Mouse (Mus musculus) hindbrain, postnatal 0 days (tissue): ENCODE measurements around the gene Vps39. TPM values are rescaled to one million over a fixed set of nuclear protein-coding genes. Genes with fewer than 3 reads are reported as not detected.

Experiments used
- ATAC-seq: fragments of 200-750 bp; cut with Nextera tagmentation; 2 replicates; pipeline ENCODE4 v1.8.0; 2017; ENCODE audit warnings: mild to moderate bottlenecking, moderate TSS enrichment, moderate library complexity
- DNase-seq: peaks from one replicate; pipeline ENCODE4 v3.0.0-alpha.2; 2015; ENCODE audit warnings: low spot score
- H3K27ac ChIP-seq: fragments of 300-500 bp; sonication (generic); 2 replicates; pipeline ENCODE4 v1.5.1; 2014; ENCODE audit warnings: mild to moderate bottlenecking
- H3K27me3 ChIP-seq: fragments of 300-500 bp; sonication (generic); 2 replicates; pipeline ENCODE4 v1.6.1; 2014; ENCODE audit warnings: low read length, mixed read lengths; ENCODE audit not compliant: insufficient read depth
- H3K36me3 ChIP-seq: fragments of 300-500 bp; sonication (generic); 2 replicates; pipeline ENCODE4 v1.6.1; 2014; ENCODE audit warnings: low read length, mixed read lengths; ENCODE audit not compliant: insufficient read depth
- H3K4me1 ChIP-seq: fragments of 300-500 bp; sonication (generic); 2 replicates; pipeline ENCODE4 v1.6.1; 2014; ENCODE audit warnings: antibody characterized with exemption, low read length, mixed read lengths; ENCODE audit not compliant: insufficient read depth
- H3K4me2 ChIP-seq: fragments of 300-500 bp; sonication (generic); 2 replicates; pipeline ENCODE4 v1.6.1; 2014; ENCODE audit warnings: low read depth, mild to moderate bottlenecking, low read length, moderate library complexity, mixed read lengths
- H3K4me3 ChIP-seq: fragments of 300-500 bp; sonication (generic); 2 replicates; pipeline ENCODE4 v1.5.1; 2014; ENCODE audit warnings: low read length
- H3K9ac ChIP-seq: fragments of 300-500 bp; sonication (generic); replicated peaks from 2 replicates; pipeline ENCODE4 v1.6.1; 2014; ENCODE audit warnings: mild to moderate bottlenecking, low read length, moderate library complexity, mixed read lengths
- H3K9me3 ChIP-seq: fragments of 300-500 bp; sonication (generic); 2 replicates; pipeline ENCODE4 v1.6.1; 2016; ENCODE audit warnings: low read length, mixed read lengths
- CTCF ChIP-seq: IDR thresholded peaks from 2 replicates; pipeline ENCODE4 v1.5.1; 2016; ENCODE audit warnings: antibody characterized with exemption, control low read depth, low read depth
- whole genome bisulfite sequencing: fragments of 180-500 bp; shearing (Covaris S2); extraction: QIAGEN DNeasy Blood & Tissue Kit; methylation state at CpG from one replicate; pipeline ENCODE4 v1.1.7; 2014; 5-methylcytosine and 5-hydroxymethylcytosine counted together
- polyA plus RNA-seq: library from polyadenylated mRNA; unstranded; fragments of >200 nt; fragmentation: Nextera tagmentation; extraction: Ambion mirVana; gene quantifications from 2 replicates; pipeline ENCODE4 v1.2.1, GENCODE M21; 2015
- total RNA-seq: library from RNA; depleted of rRNA; stranded (reverse); fragments of >200 nt; gene quantifications from 2 replicates; pipeline ENCODE4 v1.2.3, GENCODE M21; 2014

Gene Vps39
- total and polyA plus RNA-seq, 2 experiments from 2014 or later, result 32.2 to 67.4 TPM

- Histone ChIP-seq H3K4me2 (no peak overlapping the region), H3K9me3 (no peaks in the 10 kb centered on the region), H3K4me3 (no peak overlapping the region), H3K4me1 (no peaks in the 10 kb centered on the region), H3K9ac (no peak overlapping the region), H3K27ac (no peak overlapping the region), H3K27me3 (no peaks in the 10 kb centered on the region), H3K36me3 (peaks cover 50% of the 10 kb centered on the region)
- WGBS, result 59% methylated on average over 4 of the region's 4 CpGs
- TF ChIP-seq CTCF, result no peak
- no peak for ATAC-seq
- no peak for DNase-seq
These were observed 20.9 kb upstream of the Vps39 start for GRCm38 (mm10) chr2:120373858-120374257.

GRCm38 (mm10) chr2:120367416-120368207, 14.7 kb upstream of the Vps39 start:
- Histone ChIP-seq H3K27ac (no peak overlapping the region), H3K27me3 (no peaks in the 10 kb centered on the region), H3K4me3 (no peak overlapping the region), H3K9ac (no peak overlapping the region), H3K9me3 (no peaks in the 10 kb centered on the region), H3K4me2 (no peak overlapping the region), H3K36me3 (peaks cover 51% of the 10 kb centered on the region), H3K4me1 (no peaks in the 10 kb centered on the region)
- no peak for TF ChIP-seq CTCF
- DNase-seq (no peak), ATAC-seq (no peak)
- 96% methylated on average over 4 of the region's 4 CpGs for WGBS

DNA sequence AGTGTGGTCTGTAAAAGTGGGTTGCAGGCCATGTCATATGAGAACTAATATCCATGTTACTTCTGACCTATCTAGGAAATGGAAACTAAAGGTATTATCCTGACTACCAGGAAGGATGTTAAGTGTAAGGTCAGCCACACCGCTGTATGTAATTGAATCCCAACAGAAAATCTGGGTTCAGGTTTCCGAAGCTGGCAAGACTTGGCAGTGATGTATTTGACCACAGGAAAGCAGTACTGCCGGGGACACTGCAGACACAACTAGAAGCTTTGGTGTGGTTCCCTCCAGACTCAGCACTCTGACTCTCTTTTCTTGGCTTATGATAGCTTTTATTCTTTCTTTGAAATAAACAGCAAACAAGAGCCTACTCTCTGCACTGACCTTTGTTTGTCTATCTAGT, 13.6 kb upstream of the Vps39 start:
- no peak overlapping the region for H3K27ac ChIP-seq
- H3K4me2 ChIP-seq, result no peak overlapping the region
- no peak for TF ChIP-seq CTCF
- no peaks in the 10 kb centered on the region for H3K9me3 ChIP-seq
- peaks cover 55% of the 10 kb centered on the region for H3K36me3 ChIP-seq
- no peak overlapping the region for H3K9ac ChIP-seq
- no peak overlapping the region for H3K4me3 ChIP-seq
- whole genome bisulfite sequencing, result 97% methylated on average over 3 of the region's 3 CpGs
- ATAC-seq (no peak), DNase-seq (no peak)
- no peaks in the 10 kb centered on the region for H3K4me1 ChIP-seq
- no peaks in the 10 kb centered on the region for H3K27me3 ChIP-seq

- DNase-seq (no peak), ATAC-seq (no peak)
- Histone ChIP-seq H3K4me1 (no peaks in the 10 kb centered on the region), H3K36me3 (peaks cover 45% of the 10 kb centered on the region), H3K27me3 (no peaks in the 10 kb centered on the region), H3K9ac (no peak overlapping the region), H3K4me2 (no peak overlapping the region), H3K27ac (no peak overlapping the region), H3K4me3 (no peak overlapping the region), H3K9me3 (no peaks in the 10 kb centered on the region)
- TF ChIP-seq CTCF, result no peak
- WGBS, result 90% methylated on average over 1 of the region's 1 CpGs
These were observed 7.5 kb upstream of the Vps39 start for GRCm38 (mm10) chr2:120360425-120360824.

DNA sequence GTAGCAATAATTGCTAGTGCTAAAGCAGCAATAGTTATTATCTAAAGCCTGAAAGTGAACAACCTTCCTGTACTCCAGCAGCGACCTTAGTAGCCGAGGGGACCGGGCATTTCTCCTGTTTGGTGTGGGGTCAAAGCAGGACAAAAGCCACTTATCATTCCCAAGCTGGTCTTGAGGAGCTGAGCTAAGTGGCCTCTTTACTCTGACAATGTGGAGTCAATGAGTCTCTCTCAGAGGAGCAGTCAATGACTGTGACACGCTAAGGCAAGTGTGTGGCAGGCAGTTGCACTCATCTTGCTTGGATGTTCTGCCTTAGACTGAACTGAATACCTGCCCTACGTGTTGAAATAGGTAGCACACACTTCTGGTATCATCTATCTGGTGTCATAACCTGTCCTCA, 1.6 kb downstream of the Vps39 start:
- Histone ChIP-seq H3K9me3 (no peaks in the 10 kb centered on the region), H3K4me1 (peaks cover 8% of the 10 kb centered on the region), H3K4me3 (no peak overlapping the region), H3K27ac (no peak overlapping the region), H3K27me3 (no peaks in the 10 kb centered on the region), H3K9ac (no peak overlapping the region), H3K36me3 (peaks cover 21% of the 10 kb centered on the region), H3K4me2 (no peak overlapping the region)
- ATAC-seq (no peak), DNase-seq (no peak)
- 82% methylated on average over 5 of the region's 5 CpGs for WGBS
- no peak for TF ChIP-seq CTCF

GRCm38 (mm10) chr2:120348120-120348519, 4.8 kb downstream of the Vps39 start:
- H3K27ac ChIP-seq, result no peak overlapping the region
- no peak for TF ChIP-seq CTCF
- H3K9ac ChIP-seq, result no peak overlapping the region
- no peak overlapping the region for H3K4me3 ChIP-seq
- WGBS, result 88% methylated on average over 9 of the region's 9 CpGs
- DNase-seq (no peak), ATAC-seq (no peak)
- no peaks in the 10 kb centered on the region for H3K9me3 ChIP-seq
- no peak overlapping the region for H3K4me2 ChIP-seq
- no peaks in the 10 kb centered on the region for H3K27me3 ChIP-seq
- H3K36me3 ChIP-seq, result peaks cover 27% of the 10 kb centered on the region
- peaks cover 8% of the 10 kb centered on the region for H3K4me1 ChIP-seq

DNA sequence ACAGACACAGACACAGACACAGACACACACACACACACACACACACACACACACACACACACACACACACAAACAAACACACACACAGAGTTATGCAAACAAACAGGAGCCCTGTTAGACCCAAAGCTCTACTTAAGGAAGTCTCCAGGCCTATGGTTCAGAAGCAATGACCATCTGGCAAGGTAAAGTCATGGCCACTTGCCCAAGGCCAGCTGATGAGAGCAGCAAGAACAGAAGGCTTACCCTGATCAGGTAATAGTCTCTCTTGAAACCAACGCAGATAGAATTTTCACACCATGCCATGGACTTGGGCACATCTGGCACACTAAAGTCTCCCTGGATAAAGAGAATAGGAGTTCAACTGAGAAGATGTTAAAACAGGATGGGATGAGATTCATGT, 11.2 kb downstream of the Vps39 start:
- H3K4me1 ChIP-seq, result no peaks in the 10 kb centered on the region
- H3K9me3 ChIP-seq, result no peaks in the 10 kb centered on the region
- 82% methylated on average over 1 of the region's 1 CpGs for WGBS
- no peaks in the 10 kb centered on the region for H3K27me3 ChIP-seq
- peaks cover 36% of the 10 kb centered on the region for H3K36me3 ChIP-seq
- no peak overlapping the region for H3K9ac ChIP-seq
- H3K4me2 ChIP-seq, result no peak overlapping the region
- ATAC-seq, result no peak
- no peak overlapping the region for H3K27ac ChIP-seq
- H3K4me3 ChIP-seq, result no peak overlapping the region
- no peak for DNase-seq
- TF ChIP-seq CTCF, result no peak
